Mouse (Mus musculus) kidney, adult 2 months (tissue): ENCODE results near the gene Tsga10ip. TPM values are rescaled to one million over a fixed set of nuclear protein-coding genes. Genes with fewer than 3 reads are reported as not detected.

Experiments used
- DNase-seq: peaks from one replicate; pipeline ENCODE4 v3.0.0; 2021
- H3K27ac ChIP-seq: fragments of 200-500 bp; 2 replicates; pipeline ENCODE4 v1.5.1; 2012; ENCODE audit warnings: low read depth, low read length, control low read depth, inconsistent platforms; ENCODE audit not compliant: insufficient read depth
- H3K27me3 ChIP-seq: fragments of 200-500 bp; replicated peaks from 2 replicates; pipeline ENCODE4 v1.6.1; 2012; ENCODE audit warnings: mild to moderate bottlenecking, moderate library complexity, low read length, inconsistent platforms; ENCODE audit not compliant: control insufficient read depth, insufficient read depth
- H3K36me3 ChIP-seq: fragments of 200-500 bp; 2 replicates; pipeline ENCODE4 v1.6.1; 2012; ENCODE audit warnings: mild to moderate bottlenecking, moderate library complexity, low read length, inconsistent platforms; ENCODE audit not compliant: control insufficient read depth, insufficient read depth
- H3K4me1 ChIP-seq: fragments of 200-500 bp; 2 replicates; pipeline ENCODE4 v1.6.1; 2011; ENCODE audit warnings: low read length; ENCODE audit not compliant: control insufficient read depth, insufficient read depth
- H3K4me3 ChIP-seq: fragments of 200-500 bp; 2 replicates; pipeline ENCODE4 v1.5.1; 2011; ENCODE audit warnings: mild to moderate bottlenecking, low read depth, low read length, control low read depth; ENCODE audit not compliant: insufficient read depth
- CTCF ChIP-seq: fragments of 200-500 bp; conservative IDR thresholded peaks from 2 replicates; pipeline ENCODE4 v1.5.1; 2011; ENCODE audit warnings: low read depth, mild to moderate bottlenecking, control low read depth, low read length, moderate library complexity, mixed read lengths; ENCODE audit not compliant: insufficient read depth, insufficient read length
- POLR2A ChIP-seq: fragments of 200-500 bp; IDR thresholded peaks from one replicate; pipeline ENCODE4 v1.6.1; 2011; ENCODE audit warnings: low read depth, low read length, control low read depth
- WGBS: fragments of 180-500 bp; shearing (Covaris S2); methylation state at CpG from one replicate; pipeline ENCODE4 v1.1.7; 2018; 5-methylcytosine and 5-hydroxymethylcytosine counted together
- polyA plus RNA-seq: library from polyadenylated mRNA; depleted of rRNA; stranded (reverse); fragments of >200 nt; gene quantifications from 2 replicates; pipeline ENCODE4 v1.2.3, GENCODE M21; 2012; rRNA removed

The Tsga10ip gene
- polyA plus RNA-seq, 1 experiment, result 0.06 TPM

DNA sequence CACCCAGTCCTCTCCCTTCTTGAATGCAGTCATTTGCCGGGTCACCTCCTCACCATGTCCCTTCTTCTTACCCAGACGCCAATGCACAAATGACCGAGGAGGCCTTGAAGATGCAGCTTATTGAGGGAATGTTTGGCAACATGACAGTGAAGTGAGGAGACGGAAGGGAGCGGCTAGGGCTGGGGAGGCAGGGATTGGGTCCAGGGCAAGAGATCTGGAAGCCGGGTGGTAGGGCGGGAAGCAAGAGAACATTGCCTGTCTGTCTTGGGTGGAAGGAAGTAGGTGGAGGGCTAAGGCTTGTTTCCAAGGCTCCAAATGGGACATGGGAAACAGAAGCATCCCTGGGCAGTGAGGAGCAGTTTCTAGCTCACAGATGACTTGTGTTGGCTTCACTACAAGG lies 61.0 kb downstream of the Tsga10ip start:
- DNase-seq, result peak; percentile 43
- Histone ChIP-seq H3K36me3 (no peaks in the 10 kb centered on the region), H3K27me3 (no peaks in the 10 kb centered on the region), H3K4me3 (no peak overlapping the region), H3K27ac (no peak overlapping the region), H3K4me1 (no peaks in the 10 kb centered on the region)
- WGBS, result 85% methylated on average over 7 of the region's 7 CpGs
- no peak for TF ChIP-seq POLR2A
- TF ChIP-seq CTCF, result no peak

Other genes with a start within 250 kb of the Tsga10ip start
- gene Pacs1, start 129.4 kb downstream of the Tsga10ip start, polyA plus RNA-seq, result 14.3 and 16.1 TPM in 2 replicates
- 95.8 and 109 TPM in 2 replicates for gene Sf3b2, start 107.1 kb downstream of the Tsga10ip start, polyA plus RNA-seq
- 0.28 and 0.43 TPM in 2 replicates for gene Gal3st3, start 104.2 kb downstream of the Tsga10ip start, polyA plus RNA-seq
- gene Catsper1, start 66.8 kb downstream of the Tsga10ip start, polyA plus RNA-seq, result 0.08 TPM in 1 of 2 replicates, not detected in the other
- 0.52 and 1.5 TPM in 2 replicates for gene Cst6, start 53.0 kb downstream of the Tsga10ip start, polyA plus RNA-seq
- gene Eif1ad, start 35.8 kb downstream of the Tsga10ip start, polyA plus RNA-seq, result 17.8 and 22.0 TPM in 2 replicates
- gene Banf1, start 35.4 kb downstream of the Tsga10ip start, polyA plus RNA-seq, result 106 and 146 TPM in 2 replicates
- gene Sart1, start 13.8 kb downstream of the Tsga10ip start, polyA plus RNA-seq, result 20.2 and 27.4 TPM in 2 replicates
- gene Drap1, start 22.5 kb upstream of the Tsga10ip start, polyA plus RNA-seq, result 124 and 150 TPM in 2 replicates
- gene AI837181, start 22.6 kb upstream of the Tsga10ip start, polyA plus RNA-seq, result 71.4 and 78.4 TPM in 2 replicates
- 0.07 and 0.27 TPM in 2 replicates for gene Fosl1, start 45.0 kb upstream of the Tsga10ip start, polyA plus RNA-seq
- gene Ccdc85b, start 55.4 kb upstream of the Tsga10ip start, polyA plus RNA-seq, result 5.0 and 5.8 TPM in 2 replicates
- gene Fibp, start 58.1 kb upstream of the Tsga10ip start, polyA plus RNA-seq, result 99.5 and 117 TPM in 2 replicates
- gene Ctsw, start 66.0 kb upstream of the Tsga10ip start, polyA plus RNA-seq, result 1.1 and 4.7 TPM in 2 replicates
- 43.6 and 50.8 TPM in 2 replicates for gene Efemp2, start 71.4 kb upstream of the Tsga10ip start, polyA plus RNA-seq
- 29.8 and 35.1 TPM in 2 replicates for gene Mus81, start 85.9 kb upstream of the Tsga10ip start, polyA plus RNA-seq
- 395 and 413 TPM in 2 replicates for gene Cfl1, start 87.9 kb upstream of the Tsga10ip start, polyA plus RNA-seq
- 0.62 and 0.69 TPM in 2 replicates for gene 1700020D05Rik, start 101.3 kb upstream of the Tsga10ip start, polyA plus RNA-seq
- gene Snx32, start 108.0 kb upstream of the Tsga10ip start, polyA plus RNA-seq, result 14.7 and 16.3 TPM in 2 replicates
- 9.0 and 10.4 TPM in 2 replicates for gene Ovol1, start 158.1 kb upstream of the Tsga10ip start, polyA plus RNA-seq
- gene Ap5b1, start 165.5 kb upstream of the Tsga10ip start, polyA plus RNA-seq, result 10.2 and 13.3 TPM in 2 replicates
- 55.1 and 62.3 TPM in 2 replicates for gene Rnaseh2c, start 199.3 kb upstream of the Tsga10ip start, polyA plus RNA-seq
- 60.3 and 67.4 TPM in 2 replicates for gene Kat5, start 207.7 kb upstream of the Tsga10ip start, polyA plus RNA-seq
- 58.2 and 59.9 TPM in 2 replicates for gene Rela, start 235.0 kb upstream of the Tsga10ip start, polyA plus RNA-seq